7 mouse cellular contexts compared by ENCODE assay signal in the genomic region with DNA sequence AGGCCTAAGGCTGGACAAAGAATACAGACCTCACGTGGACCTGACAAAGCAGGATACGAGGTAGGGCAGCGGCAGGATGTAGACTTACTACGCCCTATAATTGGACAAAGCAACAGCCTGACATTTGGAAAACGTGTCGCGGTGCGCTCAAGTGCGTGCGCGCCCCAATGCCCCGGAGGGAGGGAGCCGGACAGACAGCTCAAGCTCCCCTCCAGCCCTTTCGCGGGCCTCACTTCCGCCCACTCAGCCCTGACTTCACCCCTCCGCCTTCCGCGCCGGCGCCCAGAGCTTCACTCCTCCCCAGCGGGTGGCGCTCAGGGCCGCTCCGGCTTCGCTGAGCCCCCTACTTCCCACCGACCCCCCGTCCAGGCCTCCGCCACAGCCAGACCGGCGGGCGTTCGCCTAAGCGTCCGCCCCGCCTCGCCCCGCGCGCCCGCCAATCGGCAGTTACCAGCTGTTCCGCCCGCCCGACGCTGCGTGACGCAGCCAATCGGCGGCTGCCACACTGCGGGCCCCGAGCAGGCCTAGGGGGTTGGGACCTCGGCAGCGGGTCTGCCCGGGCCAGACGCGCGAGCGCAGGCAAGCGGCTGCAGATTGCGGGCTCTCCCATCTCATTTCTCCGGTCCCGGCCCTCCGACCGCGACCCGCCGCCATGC. TPM values are rescaled to one million over a fixed set of nuclear protein-coding genes. Genes with fewer than 3 reads are reported as not detected.
A peak's percentile ranks its signal among the peaks of the same experiment; 100 is the strongest.
DNase-seq lines count a peak whose midpoint lies in the region; ATAC-seq lines count a peak whose summit lies in the region.

A gene (plus strand): TSS at position 389 of the 656 bp plus-strand sequence.
A gene (minus strand): TSS at position 406 of the 656 bp plus-strand sequence.

- H3K36me3 ChIP-seq in embryonic facial prominence, embryonic 11.5 days (replicated peaks; ENCODE audit: control insufficient read depth, insufficient read depth, low read depth, low read length) = peaks cover 7% of the 10 kb centered on the region; the same call in 1 of the 2 replicates
- peaks cover 3% of the 10 kb centered on the region; the same call in 1 of the 2 replicates for H3K36me3 ChIP-seq in limb, embryonic 11.5 days (ENCODE audit: control insufficient read depth, insufficient read depth, low read length)
- H3K36me3 ChIP-seq in midbrain, embryonic 14.5 days (ENCODE audit: control insufficient read depth, insufficient read depth, low read length) = peaks cover 19% of the 10 kb centered on the region

- H3K27ac ChIP-seq in embryonic facial prominence, embryonic 11.5 days (replicated peaks; ENCODE audit: low read depth, low read length) = peak within 1 kb of the TSS; percentile 97
- peak within 1 kb of the TSS; percentile 96 for H3K27ac ChIP-seq in limb, embryonic 11.5 days (replicated peaks; ENCODE audit: low read depth, low read length)
- H3K27ac ChIP-seq in midbrain, embryonic 14.5 days (replicated peaks; ENCODE audit: low read depth, low read length) = peak within 1 kb of the TSS; percentile 97

- peak within 1 kb of the TSS; percentile 99 for H3K4me3 ChIP-seq in embryonic facial prominence, embryonic 11.5 days (ENCODE audit: low read depth, low read length)
- H3K4me3 ChIP-seq in limb, embryonic 11.5 days (ENCODE audit: low read depth, low read length) = peak within 1 kb of the TSS; percentile 100
- peak within 1 kb of the TSS; percentile 99 for H3K4me3 ChIP-seq in midbrain, embryonic 14.5 days (replicated peaks; ENCODE audit: low read depth, low read length)

- H3K4me2 ChIP-seq in embryonic facial prominence, embryonic 11.5 days (ENCODE audit: low read depth, low read length) = peak within 1 kb of the TSS; percentile 61
- peak within 1 kb of the TSS; percentile 64 for H3K4me2 ChIP-seq in limb, embryonic 11.5 days (ENCODE audit: low read depth, severe bottlenecking)
- peak within 1 kb of the TSS; percentile 75 for H3K4me2 ChIP-seq in midbrain, embryonic 14.5 days (ENCODE audit: low read length)

- DNase-seq in adrenal gland, postnatal 14 days = peak; percentile 98
- peak; percentile 98 for DNase-seq in embryonic facial prominence, embryonic 11.5 days (ENCODE audit: low spot score)
- peak; percentile 96 for DNase-seq in kidney, adult 11 months
- DNase-seq in limb, embryonic 11.5 days (ENCODE audit: low spot score) = peak; percentile 96
- peak; percentile 98 for DNase-seq in midbrain, embryonic 14.5 days
- DNase-seq in spleen, adult 18-20 months = peak; percentile 92 to 94

- H3K9ac ChIP-seq in embryonic facial prominence, embryonic 11.5 days (replicated peaks; ENCODE audit: low read length) = peak within 1 kb of the TSS; percentile 98
- H3K9ac ChIP-seq in limb, embryonic 11.5 days (ENCODE audit: low read length) = peak within 1 kb of the TSS; percentile 100
- peak within 1 kb of the TSS; percentile 96 for H3K9ac ChIP-seq in midbrain, embryonic 14.5 days (replicated peaks; ENCODE audit: low read length)

- H3K27me3 ChIP-seq in embryonic facial prominence, embryonic 11.5 days (ENCODE audit: control insufficient read depth, insufficient read depth, low read length) = no peaks in the 10 kb centered on the region
- no peaks in the 10 kb centered on the region for H3K27me3 ChIP-seq in limb, embryonic 11.5 days (ENCODE audit: control insufficient read depth, insufficient read depth, low read length)
- no peaks in the 10 kb centered on the region for H3K27me3 ChIP-seq in midbrain, embryonic 14.5 days (ENCODE audit: control insufficient read depth, insufficient read depth, low read length)

- ATAC-seq in embryonic facial prominence, embryonic 11.5 days (replicated peaks; ENCODE audit: insufficient number of reproducible peaks, low FRiP score, low TSS enrichment, low read depth) = peak; percentile 99
- peak; percentile 88 for ATAC-seq in granulocyte monocyte progenitor cell, adult 5-6 weeks (replicated peaks; ENCODE audit: poor library complexity, severe bottlenecking)
- peak; percentile 98 for ATAC-seq in limb, embryonic 11.5 days (ENCODE audit: insufficient number of reproducible peaks, low FRiP score, low TSS enrichment, low read depth)
- ATAC-seq in midbrain, embryonic 14.5 days (ENCODE audit: low FRiP score, low TSS enrichment) = peak; percentile 99

- H3K4me1 ChIP-seq in embryonic facial prominence, embryonic 11.5 days (ENCODE audit: control insufficient read depth, insufficient read depth, low read length) = no peaks in the 10 kb centered on the region
- H3K4me1 ChIP-seq in limb, embryonic 11.5 days (ENCODE audit: control insufficient read depth, insufficient read depth, low read length) = peaks cover 6% of the 10 kb centered on the region; the same call in 1 of the 2 replicates
- peaks cover 20% of the 10 kb centered on the region for H3K4me1 ChIP-seq in midbrain, embryonic 14.5 days (ENCODE audit: control insufficient read depth, insufficient read depth, low read length)

- no peaks in the 10 kb centered on the region for H3K9me3 ChIP-seq in embryonic facial prominence, embryonic 11.5 days (replicated peaks; ENCODE audit: control insufficient read depth, low read length)
- H3K9me3 ChIP-seq in limb, embryonic 11.5 days (ENCODE audit: control insufficient read depth, low read length) = no peaks in the 10 kb centered on the region
- H3K9me3 ChIP-seq in midbrain, embryonic 14.5 days (ENCODE audit: control insufficient read depth, low read length) = no peaks in the 10 kb centered on the region

- under 1% methylated on average over 62 of the region's 68 CpGs for WGBS in embryonic facial prominence, embryonic 11.5 days
- under 1% methylated on average over 64 of the region's 68 CpGs for WGBS in limb, embryonic 11.5 days
- under 1% methylated on average over 68 of the region's 68 CpGs for WGBS in midbrain, embryonic 14.5 days

RNA-seq across cellular contexts. Expression of the first gene that starts in this region (rescaled TPM):
- 306 and 320 TPM in 2 replicates for total RNA-seq in adrenal gland, postnatal 14 days (2021)
- 589 and 609 TPM in 2 replicates for polyA plus RNA-seq in embryonic facial prominence, embryonic 11.5 days (2014; fragmentation: Nextera tagmentation; extraction: Ambion mirVana)
- 315 and 355 TPM in 2 replicates for total RNA-seq in granulocyte monocyte progenitor cell, adult 5-6 weeks (2014; fragmentation: Nextera tagmentation)
- total RNA-seq in granulocyte monocyte progenitor cell, adult 5-6 weeks (2017) = 423 and 509 TPM in 2 replicates
- polyA plus RNA-seq in limb, embryonic 11.5 days (2014; fragmentation: Nextera tagmentation; extraction: Ambion mirVana) = 540 and 632 TPM in 2 replicates
- polyA plus RNA-seq in midbrain, embryonic 14.5 days (2014; fragmentation: Nextera tagmentation; extraction: Ambion mirVana) = 238 and 249 TPM in 2 replicates

RNA-seq across cellular contexts. Expression of the second gene that starts in this region (rescaled TPM):
- 3.5 and 3.6 TPM in 2 replicates for total RNA-seq in adrenal gland, postnatal 14 days (2021)
- 1.8 and 2.0 TPM in 2 replicates for polyA plus RNA-seq in embryonic facial prominence, embryonic 11.5 days (2014; fragmentation: Nextera tagmentation; extraction: Ambion mirVana)
- total RNA-seq in granulocyte monocyte progenitor cell, adult 5-6 weeks (2014; fragmentation: Nextera tagmentation) = 1.3 TPM in 2 replicates
- 1.8 and 1.9 TPM in 2 replicates for total RNA-seq in granulocyte monocyte progenitor cell, adult 5-6 weeks (2017)
- polyA plus RNA-seq in limb, embryonic 11.5 days (2014; fragmentation: Nextera tagmentation; extraction: Ambion mirVana) = 1.7 and 2.0 TPM in 2 replicates
- polyA plus RNA-seq in midbrain, embryonic 14.5 days (2014; fragmentation: Nextera tagmentation; extraction: Ambion mirVana) = 2.9 and 4.5 TPM in 2 replicates

Comparison
In these comparisons a context has a peak if more than half of its experiments do, and no peak if none do; other contexts are left out.
1. Peak in every context shown above with its lines: DNase-seq, ATAC-seq, H3K4me3 ChIP-seq and H3K27ac ChIP-seq.